Mouse (Mus musculus): ENCODE results near the gene Dnm1. TPM values are rescaled to one million over a fixed set of nuclear protein-coding genes. Genes with fewer than 3 reads are reported as not detected.

Dnm1 gene
- total RNA-seq, 2 experiments from 2014 or later = 0.47 TPM; not detected in 1

- no peak for ATAC-seq (ENCODE audit: poor library complexity, severe bottlenecking)
Measured at GRCm38 (mm10) chr2:32341634-32341939, 11.6 kb downstream of the Dnm1 start.

- ATAC-seq (ENCODE audit: poor library complexity, severe bottlenecking) = no peak
Measured at GRCm38 (mm10) chr2:32340836-32341633, 12.1 kb downstream of the Dnm1 start.

GRCm38 (mm10) chr2:32339912-32340642 lies 13.1 kb downstream of the Dnm1 start:
- ATAC-seq (ENCODE audit: poor library complexity, severe bottlenecking) = no peak

GRCm38 (mm10) chr2:32335888-32336287 lies 17.2 kb downstream of the Dnm1 start:
- ATAC-seq (ENCODE audit: poor library complexity, severe bottlenecking) = no peak

GRCm38 (mm10) chr2:32332159-32332558 lies 21.0 kb downstream of the Dnm1 start:
- no peak for ATAC-seq (ENCODE audit: poor library complexity, severe bottlenecking)

GRCm38 (mm10) chr2:32329531-32329930 lies 23.6 kb downstream of the Dnm1 start:
- no peak for ATAC-seq (ENCODE audit: poor library complexity, severe bottlenecking)

- ATAC-seq (ENCODE audit: poor library complexity, severe bottlenecking) = no peak
Measured at GRCm38 (mm10) chr2:32328911-32329460, 24.2 kb downstream of the Dnm1 start.

- ATAC-seq (ENCODE audit: poor library complexity, severe bottlenecking) = no peak
Measured at GRCm38 (mm10) chr2:32327200-32327599, 25.9 kb downstream of the Dnm1 start.

GRCm38 (mm10) chr2:32325342-32325741 lies 27.8 kb downstream of the Dnm1 start:
- ATAC-seq (ENCODE audit: poor library complexity, severe bottlenecking) = no peak

GRCm38 (mm10) chr2:32324322-32324721 lies 28.8 kb downstream of the Dnm1 start:
- ATAC-seq (ENCODE audit: poor library complexity, severe bottlenecking) = no peak

GRCm38 (mm10) chr2:32322754-32323741 lies 30.1 kb downstream of the Dnm1 start:
- no peak for ATAC-seq (ENCODE audit: poor library complexity, severe bottlenecking)

- ATAC-seq (ENCODE audit: poor library complexity, severe bottlenecking) = no peak
Measured at GRCm38 (mm10) chr2:32321591-32322298, 31.4 kb downstream of the Dnm1 start.

- ATAC-seq (ENCODE audit: poor library complexity, severe bottlenecking) = no peak
Measured at GRCm38 (mm10) chr2:32320721-32321120, 32.4 kb downstream of the Dnm1 start.

GRCm38 (mm10) chr2:32319586-32320580 lies 33.3 kb downstream of the Dnm1 start:
- no peak for ATAC-seq (ENCODE audit: poor library complexity, severe bottlenecking)

GRCm38 (mm10) chr2:32318709-32319585 lies 34.2 kb downstream of the Dnm1 start:
- ATAC-seq (ENCODE audit: poor library complexity, severe bottlenecking) = no peak

- ATAC-seq (ENCODE audit: poor library complexity, severe bottlenecking) = no peak
Measured at GRCm38 (mm10) chr2:32317791-32318417, 35.2 kb downstream of the Dnm1 start.

- ATAC-seq (ENCODE audit: poor library complexity, severe bottlenecking) = no peak
Measured at GRCm38 (mm10) chr2:32316887-32317656, 36.1 kb downstream of the Dnm1 start.
